Mouse (Mus musculus): ENCODE data around the gene Ciao2b. TPM values are rescaled to one million over a fixed set of nuclear protein-coding genes. Genes with fewer than 3 reads are reported as not detected.

The Ciao2b gene
- polyA plus RNA-seq, 1 experiment from 2014 or later: 186 TPM

Other genes starting within 250 kb of the Ciao2b start
- gene Cmtm4, start 246.2 kb downstream of the Ciao2b start, polyA plus RNA-seq (2015; fragmentation: Nextera tagmentation; extraction: Ambion mirVana): 1.2 and 1.6 TPM in 2 replicates
- 45.0 and 51.1 TPM in 2 replicates for gene Dync1li2, start 198.9 kb downstream of the Ciao2b start, polyA plus RNA-seq (2015; fragmentation: Nextera tagmentation; extraction: Ambion mirVana)
- 0.05 and 0.15 TPM in 2 replicates for gene Terb1, start 132.1 kb downstream of the Ciao2b start, polyA plus RNA-seq (2015; fragmentation: Nextera tagmentation; extraction: Ambion mirVana)
- 71.5 and 73.8 TPM in 2 replicates for gene Nae1, start 107.3 kb downstream of the Ciao2b start, polyA plus RNA-seq (2015; fragmentation: Nextera tagmentation; extraction: Ambion mirVana)
- 0.80 and 1.4 TPM in 2 replicates for gene Car7, start 107.3 kb downstream of the Ciao2b start, polyA plus RNA-seq (2015; fragmentation: Nextera tagmentation; extraction: Ambion mirVana)
- 7.1 and 7.3 TPM in 2 replicates for gene Pdp2, start 50.5 kb downstream of the Ciao2b start, polyA plus RNA-seq (2015; fragmentation: Nextera tagmentation; extraction: Ambion mirVana)
- gene Cdh16, start 17.6 kb downstream of the Ciao2b start, polyA plus RNA-seq (2015; fragmentation: Nextera tagmentation; extraction: Ambion mirVana): 18.2 and 18.4 TPM in 2 replicates
- 285 and 323 TPM in 2 replicates for gene Rrad, start 10.6 kb downstream of the Ciao2b start, polyA plus RNA-seq (2015; fragmentation: Nextera tagmentation; extraction: Ambion mirVana)
- 0.23 TPM in 1 of 2 replicates, not detected in the other for gene Ces2a, start 92.0 kb upstream of the Ciao2b start, polyA plus RNA-seq (2015; fragmentation: Nextera tagmentation; extraction: Ambion mirVana)
- 0.05 and 0.10 TPM in 2 replicates for gene Ces2b, start 189.6 kb upstream of the Ciao2b start, polyA plus RNA-seq (2015; fragmentation: Nextera tagmentation; extraction: Ambion mirVana)
- not detected in 2 replicates for gene Ces2c, start 205.1 kb upstream of the Ciao2b start, polyA plus RNA-seq (2015; fragmentation: Nextera tagmentation; extraction: Ambion mirVana)